Mouse (Mus musculus) cortical plate, adult 2 months (tissue): Measurements from ENCODE around the gene Gsto1. TPM values are rescaled to one million over a fixed set of nuclear protein-coding genes. Genes with fewer than 3 reads are reported as not detected.

Experiments
- H3K27ac ChIP-seq: fragments of 200-500 bp; 2 replicates; pipeline ENCODE4 v1.5.1; 2012; ENCODE audit warnings: low read length, control low read depth, inconsistent platforms; ENCODE audit not compliant: insufficient read depth
- H3K4me1 ChIP-seq: fragments of 200-500 bp; 2 replicates; pipeline ENCODE4 v1.6.1; 2011; ENCODE audit warnings: low read length; ENCODE audit not compliant: control insufficient read depth, insufficient read depth
- H3K4me3 ChIP-seq: fragments of 200-500 bp; 2 replicates; pipeline ENCODE4 v1.5.1; 2011; ENCODE audit warnings: mild to moderate bottlenecking, low read length, control low read depth; ENCODE audit not compliant: insufficient read depth
- CTCF ChIP-seq: fragments of 200-500 bp; IDR thresholded peaks from 2 replicates; pipeline ENCODE4 v1.5.1; 2011; ENCODE audit warnings: mild to moderate bottlenecking, control low read depth, low read length; ENCODE audit not compliant: insufficient read depth; ENCODE audit errors: extremely low read depth
- POLR2A ChIP-seq: fragments of 200-500 bp; IDR thresholded peaks from 2 replicates; pipeline ENCODE4 v1.6.1; 2011; ENCODE audit warnings: mild to moderate bottlenecking, low read length, control low read depth; ENCODE audit not compliant: insufficient read depth; ENCODE audit errors: extremely low read depth
- polyA plus RNA-seq: library from polyadenylated mRNA; depleted of rRNA; stranded (reverse); fragments of >200 nt; gene quantifications from 2 replicates; pipeline ENCODE4 v1.2.3, GENCODE M21; 2012

Gene Gsto1
- polyA plus RNA-seq, 1 experiment = 51.4 TPM

- Histone ChIP-seq H3K27ac (no peak overlapping the region), H3K4me3 (no peak overlapping the region)
- no peak for TF ChIP-seq POLR2A
- no peak for TF ChIP-seq CTCF
These were observed 14.2 kb downstream of the Gsto1 start for GRCm38 (mm10) chr19:47868951-47869350.

GRCm38 (mm10) chr19:47869516-47869915 lies 14.7 kb downstream of the Gsto1 start:
- TF ChIP-seq CTCF = no peak
- TF ChIP-seq POLR2A = no peak
- H3K27ac ChIP-seq = no peak overlapping the region
- peaks cover 2% of the 10 kb centered on the region; the same call in 1 of the 2 replicates for H3K4me1 ChIP-seq
- H3K4me3 ChIP-seq = no peak overlapping the region

More at GRCm38 (mm10) chr19:47868951-47869350, 14.2 kb downstream of the Gsto1 start:
- peaks cover 2% of the 10 kb centered on the region; the same call in 1 of the 2 replicates for H3K4me1 ChIP-seq

GRCm38 (mm10) chr19:47870102-47870666 lies 15.4 kb downstream of the Gsto1 start:
- Histone ChIP-seq H3K4me3 (no peak overlapping the region), H3K27ac (no peak overlapping the region), H3K4me1 (peaks cover 2% of the 10 kb centered on the region; the same call in 1 of the 2 replicates)
- no peak for TF ChIP-seq POLR2A

- Histone ChIP-seq H3K4me1 (no peaks in the 10 kb centered on the region), H3K4me3 (no peak overlapping the region), H3K27ac (no peak overlapping the region)
- TF ChIP-seq POLR2A (no peak), CTCF (peak; percentile 23; the same call in 1 of the 2 replicates)
These were observed 16.7 kb downstream of the Gsto1 start for GRCm38 (mm10) chr19:47871515-47871914.

- no peak overlapping the region for H3K27ac ChIP-seq
- TF ChIP-seq POLR2A = no peak
- TF ChIP-seq CTCF = no peak
- no peaks in the 10 kb centered on the region for H3K4me1 ChIP-seq
- no peak overlapping the region for H3K4me3 ChIP-seq
These were observed 21.5 kb downstream of the Gsto1 start for GRCm38 (mm10) chr19:47876252-47876651.

- Histone ChIP-seq H3K4me1 (no peaks in the 10 kb centered on the region), H3K4me3 (no peak overlapping the region), H3K27ac (no peak overlapping the region)
- no peak for TF ChIP-seq POLR2A
These were observed 26.8 kb downstream of the Gsto1 start for GRCm38 (mm10) chr19:47881538-47881937.

GRCm38 (mm10) chr19:47882151-47882881 lies 27.5 kb downstream of the Gsto1 start:
- Histone ChIP-seq H3K4me3 (no peak overlapping the region), H3K27ac (no peak overlapping the region), H3K4me1 (no peaks in the 10 kb centered on the region)
- TF ChIP-seq POLR2A = no peak
- TF ChIP-seq CTCF = peak; percentile 100

- Histone ChIP-seq H3K27ac (no peak overlapping the region), H3K4me3 (no peak overlapping the region), H3K4me1 (no peaks in the 10 kb centered on the region)
- TF ChIP-seq CTCF = no peak
- TF ChIP-seq POLR2A = no peak
These were observed 28.1 kb downstream of the Gsto1 start for GRCm38 (mm10) chr19:47882882-47883254.

- no peak overlapping the region for H3K4me3 ChIP-seq
These were observed 29.7 kb downstream of the Gsto1 start for GRCm38 (mm10) chr19:47884296-47885085.

More at GRCm38 (mm10) chr19:47884296-47885085, 29.7 kb downstream of the Gsto1 start:
- Histone ChIP-seq H3K4me1 (no peaks in the 10 kb centered on the region), H3K27ac (no peak overlapping the region)
- no peak for TF ChIP-seq CTCF
- no peak for TF ChIP-seq POLR2A
